Mouse (Mus musculus) spleen, adult 2 months (tissue): ENCODE results near the gene Wfdc5.

Experiments used
- CTCF ChIP-seq: fragments of 200-500 bp; IDR thresholded peaks from 2 replicates; pipeline ENCODE4 v1.5.1; 2011; ENCODE audit warnings: mild to moderate bottlenecking, inconsistent platforms; ENCODE audit not compliant: insufficient read depth, insufficient read length, insufficient replicate concordance; ENCODE audit errors: extremely low read depth
- POLR2A ChIP-seq: fragments of 200-500 bp; IDR thresholded peaks from 2 replicates; pipeline ENCODE4 v1.6.1; 2011; ENCODE audit warnings: low read depth, low read length, inconsistent platforms

- peak; percentile 57; the same call in 1 of the 2 replicates for TF ChIP-seq CTCF
- TF ChIP-seq POLR2A, result no peak
These were observed 6.2 kb upstream of the Wfdc5 start for GRCm38 (mm10) chr2:164188722-164189121.
